Mouse (Mus musculus): ENCODE measurements at regions not wholly inside any gene's neighbourhood (a gene's known extent, or its start where the extent isn't known, plus 50 kb on each side); places are given as distances from the start of the nearest gene placed in this dataset.

- no peak for TF ChIP-seq CTCF (IDR thresholded peaks at IDR 0.05; ENCODE audit: low read depth)
- no peak for TF ChIP-seq EP300 (optimal IDR thresholded peaks at IDR 0.05)
Measured at GRCm38 (mm10) chr8:49106531-49106930, 262.8 kb upstream of the Tenm3 start.
